Mouse (Mus musculus) testis, adult 2 months (tissue): ENCODE data around the gene Abcg8.

ENCODE experiments used
- CTCF ChIP-seq: fragments of 200-500 bp; IDR thresholded peaks from 2 replicates; pipeline ENCODE4 v1.5.1; 2012; ENCODE audit warnings: low read depth, mild to moderate bottlenecking, inconsistent platforms, low read length, moderate library complexity; ENCODE audit not compliant: control insufficient read depth, insufficient read depth, insufficient replicate concordance
- POLR2A ChIP-seq: fragments of 200-500 bp; IDR thresholded peaks from 2 replicates; pipeline ENCODE4 v1.6.1; 2012; ENCODE audit warnings: low read depth, mild to moderate bottlenecking, inconsistent platforms, low read length, moderate library complexity; ENCODE audit not compliant: control insufficient read depth

- TF ChIP-seq CTCF = no peak
- TF ChIP-seq POLR2A = no peak
Measured at GRCm38 (mm10) chr17:84729140-84729539, 53.0 kb downstream of the Abcg8 start.
